Mouse (Mus musculus): ENCODE data around the gene Exog. TPM values are rescaled to one million over a fixed set of nuclear protein-coding genes. Genes with fewer than 3 reads are reported as not detected.

Exog gene
- polyA plus RNA-seq, 1 experiment, result 5.4 TPM

DNA sequence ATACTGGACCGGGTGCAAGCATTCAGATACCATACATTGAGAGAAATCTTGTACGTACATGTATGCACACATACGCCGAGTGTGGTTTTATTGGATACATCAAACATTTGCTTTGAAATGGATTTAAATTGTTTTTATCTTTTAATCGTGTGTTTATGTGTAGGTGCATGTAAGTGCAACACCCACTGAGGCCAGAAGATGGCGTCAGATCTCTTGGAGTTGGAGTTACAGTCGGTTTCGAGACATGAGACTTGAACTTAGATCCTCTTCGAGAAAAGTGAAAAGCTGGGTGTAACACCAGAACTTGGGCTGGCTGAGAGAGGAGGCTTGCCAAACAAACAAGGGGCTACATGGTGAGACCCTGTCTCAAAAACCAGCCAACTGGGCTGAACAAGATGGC is 58.9 kb downstream of the Exog start:
- DNase-seq (ENCODE audit: low read depth), result no peak

DNA sequence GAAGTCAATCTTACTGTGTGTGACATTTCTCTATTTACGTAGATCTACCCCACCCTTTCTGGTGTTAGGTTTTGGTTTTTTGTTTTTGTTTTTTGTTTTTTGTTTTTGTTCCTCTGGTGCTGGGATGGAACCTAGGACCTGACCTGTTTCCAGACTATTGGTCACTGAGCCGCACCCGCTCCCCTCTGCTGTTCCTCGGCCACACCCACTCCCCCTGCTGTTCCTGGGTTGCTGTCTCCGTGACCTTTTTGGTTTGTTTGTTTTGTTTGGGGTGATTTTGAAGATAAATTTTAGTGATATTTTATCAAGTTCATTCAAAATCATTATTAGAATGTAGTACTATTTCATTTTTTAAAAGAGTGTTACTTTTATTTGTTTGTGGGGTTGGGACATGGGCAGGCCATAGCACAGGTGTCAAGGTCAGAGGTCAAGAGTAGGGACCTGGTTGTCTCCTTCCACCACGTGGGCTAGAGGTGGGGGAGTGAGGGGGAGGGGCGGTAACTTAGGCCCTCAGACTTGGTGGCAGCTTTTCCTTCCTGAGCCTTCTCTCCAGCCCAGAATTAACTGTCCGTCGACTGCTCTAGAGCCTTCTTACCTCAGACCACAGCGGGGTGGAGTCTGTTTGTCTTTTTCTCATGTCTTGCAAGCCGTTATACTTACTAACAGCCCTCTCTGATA is 60.4 kb downstream of the Exog start:
- no peak for DNase-seq (ENCODE audit: low read depth)

DNA sequence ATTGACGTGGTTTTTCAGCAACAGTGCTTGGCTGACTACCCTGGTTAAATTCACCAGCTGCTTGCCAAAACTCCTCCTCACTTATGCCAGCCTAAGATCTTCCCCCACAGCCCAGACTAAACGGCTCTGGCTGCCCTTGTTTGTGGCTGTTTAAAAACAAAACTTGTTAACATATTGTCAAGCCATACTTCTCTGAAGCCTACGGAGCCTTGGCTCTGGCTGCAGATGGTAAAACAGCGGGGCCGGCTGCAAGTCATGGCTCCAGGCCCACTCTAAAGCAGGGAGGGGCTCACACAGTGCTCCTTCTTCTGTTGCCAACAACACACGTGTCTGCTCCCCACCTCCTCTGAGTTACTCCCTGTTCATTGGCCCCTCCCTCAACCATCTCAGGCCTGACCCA is 66.2 kb downstream of the Exog start:
- DNase-seq (ENCODE audit: low read depth), result no peak

DNA sequence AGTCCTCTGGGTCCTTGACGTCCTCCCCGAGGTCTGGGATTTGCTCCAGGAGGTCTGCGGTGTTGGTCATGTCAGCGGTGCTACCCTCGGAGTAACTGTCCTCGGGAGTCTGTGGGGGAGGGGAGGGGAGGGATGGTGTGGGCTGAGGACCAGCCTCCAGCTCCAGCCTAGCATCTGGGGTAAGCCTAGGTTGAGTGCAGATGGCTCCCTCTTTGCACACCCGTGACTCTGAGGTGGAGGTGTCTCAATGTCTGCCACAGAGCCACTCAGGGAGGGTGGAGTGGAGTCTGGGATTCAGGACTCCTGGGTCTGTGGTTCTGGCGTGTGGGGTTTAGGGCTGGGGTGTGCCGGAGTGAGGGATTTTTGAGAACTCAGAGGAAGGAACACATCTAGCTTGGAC is 68.2 kb downstream of the Exog start:
- no peak for DNase-seq (ENCODE audit: low read depth)

DNA sequence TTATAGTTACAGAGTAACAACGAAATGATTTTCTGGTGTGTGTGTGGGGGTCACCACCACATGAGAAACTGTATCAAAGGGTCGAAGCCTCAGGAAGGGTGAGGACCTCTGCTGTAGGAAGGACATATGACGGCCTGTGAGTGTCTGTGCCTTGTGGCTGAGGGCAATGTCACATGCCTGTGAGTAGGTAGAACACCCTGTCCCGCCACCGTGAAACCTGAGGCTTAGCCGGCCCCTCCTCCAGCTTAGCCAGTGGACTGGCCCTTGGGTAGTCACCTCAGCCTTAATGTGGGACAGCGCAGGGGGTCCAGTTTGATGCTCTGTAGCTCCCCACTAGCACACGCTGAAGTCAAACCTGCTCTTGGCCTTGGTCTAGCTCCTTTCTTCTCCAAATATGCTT is 69.1 kb downstream of the Exog start:
- no peak for DNase-seq (ENCODE audit: low read depth)

DNA sequence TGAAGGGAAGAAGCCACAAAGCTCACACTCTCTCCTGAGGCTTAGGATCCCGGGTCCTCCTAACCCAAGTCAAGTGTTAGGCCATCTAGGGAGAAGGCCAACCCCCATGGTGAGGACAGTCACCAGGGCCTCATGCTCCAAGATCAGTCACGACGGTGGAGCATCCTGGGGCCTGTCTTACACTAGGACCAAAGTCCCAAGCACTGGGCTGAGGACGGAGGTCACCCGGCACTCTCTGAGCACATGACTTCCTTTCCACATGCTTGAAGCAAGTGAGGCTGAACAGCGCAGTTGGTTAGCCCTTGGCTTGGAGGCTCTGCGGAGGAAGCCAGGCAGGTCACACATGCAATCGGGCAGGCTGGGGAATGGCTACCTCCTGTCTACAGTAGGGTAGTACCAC is 70.2 kb downstream of the Exog start:
- DNase-seq (ENCODE audit: low read depth), result no peak

Other genes with a start within 250 kb of the Exog start
- 0.09 TPM in 1 of 2 replicates, not detected in the other for gene Slc22a13, start 235.8 kb upstream of the Exog start, polyA plus RNA-seq (2012; rRNA removed)
- 19.3 and 19.4 TPM in 2 replicates for gene Oxsr1, start 122.5 kb upstream of the Exog start, polyA plus RNA-seq (2012; rRNA removed)
- gene Acaa1a, start 105.3 kb upstream of the Exog start, polyA plus RNA-seq (2012; rRNA removed), result 192 and 217 TPM in 2 replicates
- gene Myd88, start 103.5 kb upstream of the Exog start, polyA plus RNA-seq (2012; rRNA removed), result 33.9 and 40.7 TPM in 2 replicates
- gene Xylb, start 87.6 kb upstream of the Exog start, polyA plus RNA-seq (2012; rRNA removed), result 12.8 and 24.9 TPM in 2 replicates
- 1.9 and 2.2 TPM in 2 replicates for gene Slc22a14, start 79.4 kb upstream of the Exog start, polyA plus RNA-seq (2012; rRNA removed)
- gene Acvr2b, start 42.8 kb upstream of the Exog start, polyA plus RNA-seq (2012; rRNA removed), result 5.3 and 5.8 TPM in 2 replicates
- 0.92 and 0.93 TPM in 2 replicates for gene Scn5a, start 134.1 kb downstream of the Exog start, polyA plus RNA-seq (2012; rRNA removed)